Mouse (Mus musculus): ENCODE results near the gene Sgsm3. TPM values are rescaled to one million over a fixed set of nuclear protein-coding genes. Genes with fewer than 3 reads are reported as not detected.

The Sgsm3 gene
- polyA plus RNA-seq, 1 experiment from 2014 or later = 31.1 TPM

DNA sequence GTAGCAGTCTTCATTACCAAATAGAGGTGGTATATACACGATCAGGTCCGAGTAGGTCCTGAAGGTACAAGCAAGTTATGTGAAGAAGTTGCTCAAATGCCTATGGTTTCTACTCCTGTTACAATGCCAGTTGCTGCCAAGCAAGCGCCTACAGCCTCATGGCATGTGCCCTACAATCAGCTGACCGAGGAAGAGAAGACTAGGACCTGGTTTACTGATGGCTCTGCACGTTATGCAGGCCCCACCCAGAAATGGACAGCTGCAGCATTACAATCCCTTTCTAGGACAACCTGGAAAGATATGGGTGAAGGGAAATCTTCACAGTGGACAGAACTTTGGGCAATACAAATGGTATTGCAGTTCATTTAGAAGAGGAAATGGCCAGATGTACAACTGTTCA lies 74.9 kb downstream of the Sgsm3 start:
- no peak overlapping the region for H3K27ac ChIP-seq (ENCODE audit: low read depth, low read length)
- no peaks in the 10 kb centered on the region for H3K4me1 ChIP-seq (replicated peaks; ENCODE audit: control insufficient read depth, insufficient read depth, low read length)
- H3K9ac ChIP-seq (ENCODE audit: low read length) = no peak overlapping the region
- ATAC-seq (replicated peaks; ENCODE audit: low FRiP score) (no peak), DNase-seq (ENCODE audit: low spot score) (no peak)
- no peaks in the 10 kb centered on the region for H3K9me3 ChIP-seq (ENCODE audit: control insufficient read depth, low read length)
- no peaks in the 10 kb centered on the region for H3K27me3 ChIP-seq (ENCODE audit: control insufficient read depth, insufficient read depth, low read length)
- no peaks in the 10 kb centered on the region for H3K36me3 ChIP-seq (ENCODE audit: control insufficient read depth, insufficient read depth, low read length)
- H3K4me3 ChIP-seq (ENCODE audit: low read depth, low read length) = no peak overlapping the region
- WGBS = 92% methylated on average over 5 of the region's 5 CpGs
- H3K4me2 ChIP-seq (ENCODE audit: low read depth, low read length, severe bottlenecking) = no peak overlapping the region

DNA sequence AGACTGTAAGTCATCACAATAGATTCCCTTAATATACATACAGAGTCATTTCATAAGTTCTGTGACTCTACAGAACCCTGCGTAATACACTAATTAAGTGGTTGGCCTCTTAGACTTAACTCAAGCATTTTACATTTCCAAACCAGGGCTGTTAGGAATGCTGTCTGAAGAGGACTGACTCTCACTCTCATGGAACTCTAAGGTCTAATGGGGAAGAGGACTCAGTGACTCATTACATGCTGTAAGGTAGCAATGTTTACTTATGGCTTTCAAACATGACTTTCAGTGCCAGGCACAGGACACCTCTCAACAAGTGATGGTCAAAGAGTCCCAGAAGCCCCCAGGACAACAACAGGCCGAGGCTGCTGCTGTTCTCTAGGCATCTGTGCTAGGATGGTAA lies 77.9 kb downstream of the Sgsm3 start:
- Histone ChIP-seq H3K36me3 (ENCODE audit: control insufficient read depth, insufficient read depth, low read length) (no peaks in the 10 kb centered on the region), H3K9ac (ENCODE audit: low read length) (no peak overlapping the region), H3K9me3 (ENCODE audit: control insufficient read depth, low read length) (no peaks in the 10 kb centered on the region), H3K27me3 (ENCODE audit: control insufficient read depth, insufficient read depth, low read length) (no peaks in the 10 kb centered on the region), H3K4me2 (ENCODE audit: low read depth, low read length, severe bottlenecking) (no peak overlapping the region), H3K4me1 (replicated peaks; ENCODE audit: control insufficient read depth, insufficient read depth, low read length) (no peaks in the 10 kb centered on the region), H3K4me3 (ENCODE audit: low read depth, low read length) (no peak overlapping the region), H3K27ac (ENCODE audit: low read depth, low read length) (no peak overlapping the region)
- DNase-seq (ENCODE audit: low spot score) (no peak), ATAC-seq (replicated peaks; ENCODE audit: low FRiP score) (no peak)
- WGBS = 88% methylated on average over 2 of the region's 2 CpGs

DNA sequence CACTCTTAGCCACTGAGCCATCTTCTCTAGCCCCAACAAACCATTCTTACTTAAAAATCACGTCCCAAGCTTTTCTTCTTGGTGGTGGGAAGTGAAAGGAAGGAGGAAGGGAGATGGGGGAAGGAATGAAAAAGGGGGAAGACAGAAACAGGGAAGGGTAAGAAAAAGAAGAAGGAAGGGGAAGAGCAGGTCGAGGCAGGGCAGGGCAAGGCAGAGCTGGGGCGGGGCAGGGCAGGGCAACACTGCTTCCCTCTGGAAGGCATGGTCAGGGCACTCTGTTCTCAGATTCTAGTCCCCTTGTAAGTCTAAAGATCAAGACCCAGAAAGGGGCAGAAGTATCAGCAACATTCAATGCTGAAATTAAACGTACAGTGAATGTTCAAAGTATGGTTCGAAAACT lies 80.2 kb downstream of the Sgsm3 start:
- no peak overlapping the region for H3K4me3 ChIP-seq (ENCODE audit: low read depth, low read length)
- WGBS = 93% methylated on average over 5 of the region's 5 CpGs
- no peaks in the 10 kb centered on the region for H3K9me3 ChIP-seq (ENCODE audit: control insufficient read depth, low read length)
- no peak overlapping the region for H3K4me2 ChIP-seq (ENCODE audit: low read depth, low read length, severe bottlenecking)
- H3K27me3 ChIP-seq (ENCODE audit: control insufficient read depth, insufficient read depth, low read length) = no peaks in the 10 kb centered on the region
- no peak for ATAC-seq (replicated peaks; ENCODE audit: low FRiP score)
- H3K4me1 ChIP-seq (replicated peaks; ENCODE audit: control insufficient read depth, insufficient read depth, low read length) = no peaks in the 10 kb centered on the region
- no peak overlapping the region for H3K27ac ChIP-seq (ENCODE audit: low read depth, low read length)
- H3K36me3 ChIP-seq (ENCODE audit: control insufficient read depth, insufficient read depth, low read length) = no peaks in the 10 kb centered on the region
- H3K9ac ChIP-seq (ENCODE audit: low read length) = no peak overlapping the region
- DNase-seq (ENCODE audit: low spot score) = no peak

DNA sequence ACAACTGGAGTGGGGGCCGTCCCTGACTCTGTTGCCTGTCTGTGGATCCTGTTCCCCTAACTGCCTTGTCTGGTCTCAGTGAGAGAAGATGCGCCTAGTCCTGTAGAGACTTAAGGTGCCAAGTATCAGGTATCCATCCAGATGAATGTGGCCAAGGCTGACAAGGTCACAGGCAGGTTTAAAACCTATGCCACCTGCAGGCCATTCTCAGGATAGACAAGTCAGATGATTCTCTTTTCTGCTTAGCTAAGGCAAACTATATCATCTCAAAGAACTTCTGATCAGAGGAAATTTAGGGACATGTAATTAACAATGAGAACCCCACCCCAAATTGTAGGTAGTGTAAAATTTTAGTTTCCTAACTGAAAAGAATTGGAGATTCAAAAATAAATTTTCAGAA lies 83.4 kb downstream of the Sgsm3 start:
- H3K9ac ChIP-seq (ENCODE audit: low read length) = no peak overlapping the region
- no peak overlapping the region for H3K27ac ChIP-seq (ENCODE audit: low read depth, low read length)
- WGBS = 93% methylated on average over 2 of the region's 2 CpGs
- H3K36me3 ChIP-seq (ENCODE audit: control insufficient read depth, insufficient read depth, low read length) = no peaks in the 10 kb centered on the region
- no peaks in the 10 kb centered on the region for H3K27me3 ChIP-seq (ENCODE audit: control insufficient read depth, insufficient read depth, low read length)
- no peak for DNase-seq (ENCODE audit: low spot score)
- H3K4me3 ChIP-seq (ENCODE audit: low read depth, low read length) = no peak overlapping the region
- H3K4me1 ChIP-seq (replicated peaks; ENCODE audit: control insufficient read depth, insufficient read depth, low read length) = no peaks in the 10 kb centered on the region
- no peaks in the 10 kb centered on the region for H3K9me3 ChIP-seq (ENCODE audit: control insufficient read depth, low read length)
- ATAC-seq (replicated peaks; ENCODE audit: low FRiP score) = no peak
- no peak overlapping the region for H3K4me2 ChIP-seq (ENCODE audit: low read depth, low read length, severe bottlenecking)

Small RNA genes within 50 kb of the gene (microRNA-seq; reads per million reads assigned to microRNA genes)
- 42.1 reads per million, percentile 24 among the genes with 10 or more reads in this experiment for gene Mir5113 (ENCODE audit: insufficient number of aligned reads)

Other genes starting within 250 kb of the Sgsm3 start
- 184 and 186 TPM in 2 replicates for gene Adsl, start 29.3 kb upstream of the Sgsm3 start, polyA plus RNA-seq (2014; fragmentation: Nextera tagmentation; extraction: Ambion mirVana)
- 29.7 and 30.5 TPM in 2 replicates for gene Mrtfa, start 213.0 kb downstream of the Sgsm3 start, polyA plus RNA-seq (2014; fragmentation: Nextera tagmentation; extraction: Ambion mirVana)